Mouse (Mus musculus) cerebellum, postnatal 25 days (tissue): ENCODE measurements at regions not wholly inside any gene's neighbourhood (a gene's known extent, or its start where the extent isn't known, plus 50 kb on each side); places are given as distances from the start of the nearest gene placed in this dataset.
A peak's percentile ranks its signal among the peaks of the same experiment; 100 is the strongest.

Source experiments
- DNase-seq, 2 experiments: peaks; one replicate each; pipeline ENCODE4 v3.0.0; 2021; ENCODE audit warnings: mixed read lengths in 2 of 2

- no peak for DNase-seq
Measured at GRCm38 (mm10) chr8:86428998-86429651, 151.4 kb downstream of the Abcc12 start.

GRCm38 (mm10) chr8:86428131-86428530 lies 152.4 kb downstream of the Abcc12 start:
- DNase-seq: no peak

GRCm38 (mm10) chr8:86426056-86426455 lies 154.4 kb downstream of the Abcc12 start:
- DNase-seq: no peak

DNA sequence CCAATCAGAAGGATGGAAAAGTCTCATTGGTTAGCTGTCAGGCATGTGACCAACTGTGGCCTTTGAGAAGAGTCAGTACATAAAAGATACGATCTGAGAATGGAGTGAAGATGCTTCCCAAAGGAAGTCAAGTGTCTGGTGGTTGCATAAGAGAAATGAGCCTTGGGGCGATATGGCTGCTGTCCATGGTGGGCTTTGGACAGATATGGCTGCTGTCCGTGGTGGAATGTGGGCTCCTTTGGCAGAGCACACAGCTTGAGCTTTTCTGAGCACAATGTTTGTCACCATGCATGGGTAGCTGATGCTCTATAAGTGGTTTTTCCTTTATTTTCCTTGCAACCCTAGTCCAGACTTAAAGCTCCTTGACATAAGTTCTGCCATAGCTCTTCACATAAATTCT lies 155.1 kb downstream of the Abcc12 start:
- no peak for DNase-seq

DNA sequence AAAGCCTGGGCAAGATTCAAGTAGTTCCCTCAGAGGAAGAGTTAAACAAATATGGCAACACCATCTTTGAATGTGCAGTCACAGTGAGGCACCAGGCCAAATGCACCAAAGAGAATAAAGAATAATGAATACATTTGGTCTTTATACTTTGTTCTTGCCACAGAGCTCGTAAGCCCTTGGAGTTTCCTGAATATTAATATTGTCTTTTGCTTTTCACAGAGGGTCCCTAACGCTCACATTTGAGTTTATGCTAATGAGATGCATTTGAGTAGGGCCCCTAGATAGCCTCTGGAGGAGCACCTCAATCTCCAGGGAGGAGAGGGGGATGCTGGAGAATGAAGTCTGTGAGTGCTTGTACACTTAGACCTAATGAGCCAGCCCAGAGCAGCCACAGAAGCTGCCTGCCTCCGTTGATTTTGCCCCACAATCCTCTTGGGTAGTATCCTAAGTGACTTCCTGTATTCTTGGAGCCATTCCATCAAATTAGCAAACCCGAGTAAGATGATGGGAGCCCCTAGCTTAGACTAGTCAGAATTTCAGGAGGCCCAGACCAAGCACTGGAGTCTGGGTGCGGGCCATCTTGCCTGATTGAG lies 161.3 kb downstream of the Abcc12 start:
- no peak for DNase-seq

DNA sequence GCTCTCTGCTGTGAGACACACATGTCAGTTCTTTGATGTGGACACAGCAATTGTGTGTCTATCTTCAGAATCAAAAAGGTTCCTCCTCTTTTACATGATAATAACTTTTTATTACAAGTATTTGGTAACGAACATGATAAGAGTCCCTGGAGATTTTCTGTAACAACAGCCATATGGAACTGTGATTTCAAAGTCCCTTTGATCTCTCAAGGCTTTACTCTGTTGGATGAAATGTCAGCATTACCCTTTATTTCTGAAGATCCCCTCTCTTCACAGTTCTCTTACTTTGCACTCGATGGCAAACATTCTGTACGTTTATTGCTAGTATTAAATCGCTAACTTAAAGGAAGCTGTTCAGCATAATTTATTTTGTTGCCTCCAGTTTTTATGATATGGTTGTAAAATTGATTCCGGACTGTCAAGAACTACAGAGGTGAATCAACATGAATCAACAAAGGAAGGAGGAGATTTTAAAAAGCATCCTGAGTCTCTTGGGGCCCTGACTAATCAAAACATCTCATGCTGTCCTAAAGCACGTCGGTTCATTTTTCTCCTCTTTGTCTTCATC lies 162.0 kb downstream of the Abcc12 start:
- DNase-seq: no peak

- no peak for DNase-seq
Measured at GRCm38 (mm10) chr8:86415208-86415607, 165.3 kb downstream of the Abcc12 start.

GRCm38 (mm10) chr8:86411232-86411631 lies 169.3 kb downstream of the Abcc12 start:
- no peak for DNase-seq

DNA sequence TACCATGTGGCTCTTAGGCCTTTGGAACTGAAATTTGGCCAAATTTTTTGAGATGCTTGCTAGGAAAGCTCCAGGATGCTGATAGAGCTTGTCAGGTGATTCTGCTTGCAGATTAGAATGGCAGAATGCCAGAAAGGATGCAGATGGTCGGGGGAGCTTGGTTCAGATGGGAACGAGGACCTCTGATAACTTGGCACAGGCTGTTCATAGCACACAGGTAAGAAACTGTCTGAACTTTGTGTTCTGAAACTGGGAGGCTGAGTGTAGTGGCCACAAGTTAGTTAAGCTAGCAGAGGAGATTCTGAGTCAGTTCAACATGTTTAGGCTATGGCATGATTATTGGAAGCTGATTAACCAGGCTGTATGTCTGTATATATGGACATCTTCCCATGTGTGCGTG lies 174.3 kb downstream of the Abcc12 start:
- DNase-seq: peak; percentile 61 to 65

- peak; percentile 25 to 32 for DNase-seq
Measured at GRCm38 (mm10) chr8:86403434-86403833, 177.1 kb downstream of the Abcc12 start.

DNA sequence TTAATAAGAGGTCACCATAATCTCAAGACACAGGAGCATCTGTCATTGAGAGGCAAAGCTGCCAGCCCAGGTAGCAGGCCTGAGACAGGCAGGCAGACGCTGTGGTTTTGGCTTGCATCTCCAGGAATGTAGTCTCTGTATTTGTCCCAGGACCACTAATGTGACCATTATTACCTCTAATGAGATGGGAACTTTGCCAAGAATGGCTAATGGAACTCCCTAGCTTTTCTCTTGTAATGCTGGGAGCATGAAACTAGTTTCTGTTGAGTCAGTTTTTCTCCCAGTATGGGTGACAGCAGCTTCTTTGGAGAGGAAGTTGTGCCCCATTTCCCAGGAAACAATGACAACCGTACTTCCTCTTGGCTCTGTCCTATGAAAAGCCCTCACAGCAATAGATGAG lies 178.5 kb downstream of the Abcc12 start:
- DNase-seq: no peak

GRCm38 (mm10) chr8:86395121-86395520 lies 185.4 kb downstream of the Abcc12 start:
- DNase-seq: no peak

- DNase-seq: no peak
Measured at GRCm38 (mm10) chr8:86393835-86394234, 186.7 kb downstream of the Abcc12 start.

- no peak for DNase-seq
Measured at GRCm38 (mm10) chr8:86393374-86393773, 187.1 kb downstream of the Abcc12 start.

GRCm38 (mm10) chr8:86390715-86391114 lies 189.8 kb downstream of the Abcc12 start:
- no peak for DNase-seq

DNA sequence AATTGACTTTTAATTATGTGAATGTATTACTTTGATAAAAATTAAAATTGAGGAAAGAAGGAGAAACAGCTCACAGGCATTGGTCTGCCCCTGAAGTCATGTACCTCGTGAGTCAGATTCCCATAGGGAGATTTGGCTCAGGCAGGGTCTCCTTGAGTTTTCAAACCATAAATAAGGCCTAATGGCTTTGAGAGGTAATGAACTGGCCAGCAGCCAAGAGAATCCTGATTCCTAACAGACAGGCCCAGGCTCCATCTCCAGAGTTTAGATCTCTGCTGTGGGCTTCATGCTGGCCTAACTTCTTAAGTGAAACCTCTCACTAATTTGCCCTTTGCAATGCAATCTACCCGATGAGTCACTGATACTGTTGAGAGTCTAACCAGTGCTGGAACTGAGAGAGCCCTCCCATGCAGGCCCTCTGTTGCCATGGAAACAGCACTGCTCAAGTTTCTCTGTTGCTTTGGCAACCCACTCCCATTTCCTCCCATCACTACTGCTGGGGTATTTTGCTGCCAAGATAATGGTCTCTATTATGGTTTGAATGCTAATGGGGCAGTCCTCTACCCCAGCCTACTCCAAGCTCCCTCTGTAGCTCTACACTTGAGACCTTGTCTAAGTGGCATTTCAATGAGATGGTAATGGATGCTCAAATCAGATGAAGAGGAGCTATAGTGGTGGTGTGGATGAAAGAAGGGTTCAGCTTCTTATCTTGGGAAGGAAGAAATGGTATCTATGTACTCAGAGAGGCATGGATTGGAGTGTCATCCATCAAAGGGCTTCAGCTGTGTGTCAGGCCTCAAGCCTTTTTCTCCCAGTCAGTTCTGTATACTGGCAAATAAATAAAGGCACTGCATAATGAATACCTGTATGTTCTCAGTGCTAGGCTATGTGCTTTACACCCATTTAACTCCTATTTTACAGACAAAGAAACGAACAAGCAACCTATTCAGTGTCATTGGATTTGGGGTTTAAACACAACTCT lies 190.5 kb downstream of the Abcc12 start:
- DNase-seq: peak in 1 of 2 experiments; percentile 47

- DNase-seq: peak in 1 of 2 experiments; percentile 47
Measured at GRCm38 (mm10) chr8:86385236-86385635, 195.2 kb downstream of the Abcc12 start.

- no peak for DNase-seq
Measured at GRCm38 (mm10) chr8:86381977-86382376, 198.5 kb downstream of the Abcc12 start.

DNA sequence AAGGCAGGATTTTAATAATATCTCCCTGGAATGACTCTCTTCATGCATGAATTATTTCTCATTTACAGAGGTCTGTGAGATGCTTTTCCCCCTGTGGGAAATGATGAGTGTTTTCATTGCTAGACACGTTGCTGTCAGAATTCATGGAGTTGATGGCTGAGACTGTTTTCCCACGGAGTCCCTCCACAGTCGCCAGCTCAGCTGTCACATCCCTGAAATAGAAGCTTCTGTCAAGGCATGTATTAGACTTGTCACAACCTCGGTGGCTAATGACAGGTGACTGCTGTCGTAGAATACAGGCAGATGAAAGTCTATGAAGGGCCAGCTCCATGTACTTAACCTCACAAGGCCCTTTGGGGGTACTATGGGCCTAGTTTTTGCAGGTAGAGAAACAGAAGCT lies 212.4 kb downstream of the Abcc12 start:
- DNase-seq: no peak

DNA sequence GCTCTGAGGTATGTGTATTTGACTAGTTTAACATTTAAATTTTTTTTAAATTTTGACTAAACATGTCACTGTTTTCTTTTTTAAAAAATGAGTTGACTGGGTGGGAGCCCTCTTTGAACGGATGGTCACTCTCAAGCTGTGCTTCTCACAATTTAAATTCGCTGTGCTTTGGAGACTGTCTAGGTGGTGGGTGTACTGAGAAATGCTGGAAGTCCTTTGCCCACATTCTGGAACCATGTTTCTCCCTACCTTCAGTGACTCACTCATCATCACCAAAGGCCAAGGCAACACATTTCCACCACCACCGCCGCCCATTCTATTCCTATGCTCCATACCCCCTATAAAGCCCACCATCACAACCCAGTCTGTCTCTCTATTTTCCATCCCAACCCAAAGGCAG lies 213.8 kb downstream of the Abcc12 start:
- no peak for DNase-seq

- peak; percentile 53 to 58 for DNase-seq
Measured at GRCm38 (mm10) chr8:86365726-86366125, 214.8 kb downstream of the Abcc12 start.

GRCm38 (mm10) chr8:86364898-86365297 lies 215.6 kb downstream of the Abcc12 start:
- peak in 1 of 2 experiments; percentile 53 for DNase-seq

GRCm38 (mm10) chr8:86360283-86360682 lies 220.2 kb downstream of the Abcc12 start:
- DNase-seq: no peak
